Mouse (Mus musculus) splenic B cell, adult 2 months (primary cell): ENCODE results near the gene Adamts7.
A peak's percentile ranks its signal among the peaks of the same experiment; 100 is the strongest.

Experiments
- DNase-seq: peaks from one replicate; pipeline ENCODE4 v3.0.0-alpha.2; 2011; ENCODE audit warnings: low read depth, low spot score
- H3K27me3 ChIP-seq: 2 replicates; pipeline ENCODE4 v1.6.1; 2012; ENCODE audit warnings: mild to moderate bottlenecking, low read length, moderate library complexity, mixed read lengths; ENCODE audit not compliant: control insufficient read depth, poor library complexity, insufficient read depth, severe bottlenecking
- H3K36me3 ChIP-seq: 2 replicates; pipeline ENCODE4 v1.6.1; 2012; ENCODE audit warnings: mild to moderate bottlenecking, low read length, moderate library complexity, mixed read lengths; ENCODE audit not compliant: control insufficient read depth, poor library complexity, insufficient read depth, severe bottlenecking

Adamts7 gene

GRCm38 (mm10) chr9:90199611-90200010 lies 36.7 kb downstream of the Adamts7 start:
- no peaks in the 10 kb centered on the region for H3K27me3 ChIP-seq
- H3K36me3 ChIP-seq = no peaks in the 10 kb centered on the region
- no peak for DNase-seq

GRCm38 (mm10) chr9:90200501-90200900 lies 37.6 kb downstream of the Adamts7 start:
- H3K36me3 ChIP-seq = no peaks in the 10 kb centered on the region

DNA sequence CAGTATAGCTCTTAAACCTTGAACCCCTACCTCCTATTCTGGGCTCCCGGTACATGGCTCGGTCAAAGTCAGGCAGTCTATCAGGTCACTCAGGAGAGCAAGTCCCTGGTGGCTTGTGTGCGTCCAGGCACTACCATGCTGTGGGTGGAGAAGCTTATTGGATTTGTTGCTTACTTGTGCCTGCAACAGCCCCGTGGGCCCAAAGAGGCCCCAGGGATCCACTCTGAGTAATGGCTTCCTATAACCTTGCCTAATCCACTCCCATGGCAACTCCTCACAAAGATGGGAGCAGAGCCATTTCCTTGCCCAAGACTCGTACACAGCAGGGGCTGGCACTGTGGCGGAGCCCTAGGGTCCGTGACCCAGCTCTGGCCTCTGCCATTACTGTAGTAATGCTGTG lies 38.2 kb downstream of the Adamts7 start:
- no peaks in the 10 kb centered on the region for H3K27me3 ChIP-seq
- H3K36me3 ChIP-seq = no peaks in the 10 kb centered on the region
- no peak for DNase-seq

More at GRCm38 (mm10) chr9:90200501-90200900, 37.6 kb downstream of the Adamts7 start:
- DNase-seq = no peak
- no peaks in the 10 kb centered on the region for H3K27me3 ChIP-seq

GRCm38 (mm10) chr9:90201541-90201940 lies 38.7 kb downstream of the Adamts7 start:
- no peak for DNase-seq
- H3K27me3 ChIP-seq = no peaks in the 10 kb centered on the region

DNA sequence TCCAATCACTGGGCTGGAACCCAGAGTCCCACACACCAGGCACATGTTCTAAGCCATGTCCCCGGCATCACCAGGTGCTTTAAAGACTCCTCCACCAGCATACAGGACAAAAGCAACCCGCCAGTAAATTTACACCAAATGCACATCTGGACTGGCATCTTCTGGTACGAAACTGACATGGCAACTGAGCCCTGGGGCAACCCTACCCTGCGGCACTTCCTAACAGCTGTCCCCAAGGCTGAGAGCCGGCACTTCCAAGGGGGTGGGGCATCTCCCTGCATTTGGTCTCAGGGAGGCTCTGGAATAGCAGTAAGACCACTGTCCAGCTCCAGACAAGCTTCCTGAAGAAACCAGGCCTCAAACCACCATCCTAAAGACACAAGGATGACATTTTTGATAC lies 40.4 kb downstream of the Adamts7 start:
- no peak for DNase-seq
- no peaks in the 10 kb centered on the region for H3K36me3 ChIP-seq
- no peaks in the 10 kb centered on the region for H3K27me3 ChIP-seq

More at GRCm38 (mm10) chr9:90201541-90201940, 38.7 kb downstream of the Adamts7 start:
- no peaks in the 10 kb centered on the region for H3K36me3 ChIP-seq

- no peaks in the 10 kb centered on the region for H3K27me3 ChIP-seq
- DNase-seq = no peak
- no peaks in the 10 kb centered on the region for H3K36me3 ChIP-seq
These were observed 41.6 kb downstream of the Adamts7 start for GRCm38 (mm10) chr9:90204396-90204915.

DNA sequence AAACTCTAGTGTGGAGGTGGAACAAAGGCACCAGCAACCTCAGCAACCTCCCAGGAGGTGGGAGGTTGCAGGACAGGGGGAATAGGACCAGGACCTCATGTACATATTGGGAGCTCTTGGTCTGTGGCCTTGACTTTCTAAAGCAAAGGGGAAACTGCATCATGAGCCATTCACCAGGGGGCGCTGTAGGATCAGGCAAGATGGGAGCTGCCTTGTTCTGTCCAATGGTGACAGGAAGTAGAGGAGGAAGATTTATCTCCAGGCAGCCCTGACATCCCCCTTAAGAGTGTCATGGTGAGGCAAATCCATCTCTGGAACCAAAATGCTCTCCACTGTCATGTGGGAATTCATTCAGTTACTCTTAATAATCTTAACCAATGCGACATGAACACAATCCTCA lies 43.6 kb downstream of the Adamts7 start:
- Histone ChIP-seq H3K36me3 (no peaks in the 10 kb centered on the region), H3K27me3 (no peaks in the 10 kb centered on the region)
- peak; percentile 74 for DNase-seq

- Histone ChIP-seq H3K36me3 (no peaks in the 10 kb centered on the region), H3K27me3 (no peaks in the 10 kb centered on the region)
- no peak for DNase-seq
These were observed 44.9 kb downstream of the Adamts7 start for GRCm38 (mm10) chr9:90207808-90208207.

DNA sequence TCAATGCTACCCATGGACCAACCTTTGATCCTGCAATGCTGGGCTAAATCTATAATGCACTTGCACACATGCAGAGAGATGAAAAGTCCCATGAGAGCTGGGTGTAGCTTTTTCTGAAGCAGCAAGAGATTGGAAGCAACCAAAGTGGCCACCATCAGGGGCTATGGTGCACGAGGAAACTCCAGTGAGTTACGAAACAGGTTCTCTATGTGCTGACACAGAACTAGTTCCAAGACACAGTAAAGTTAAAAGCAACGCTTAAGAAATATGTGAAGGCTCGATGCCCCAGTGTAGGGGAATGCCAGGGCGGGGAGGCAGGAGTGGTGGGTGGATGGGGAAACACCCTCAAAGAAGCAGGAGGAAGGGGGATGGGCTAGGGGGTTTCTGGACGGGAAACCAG lies 45.8 kb downstream of the Adamts7 start:
- no peak for DNase-seq
- H3K27me3 ChIP-seq = no peaks in the 10 kb centered on the region

GRCm38 (mm10) chr9:90213127-90213526 lies 50.3 kb downstream of the Adamts7 start:
- Histone ChIP-seq H3K27me3 (no peaks in the 10 kb centered on the region), H3K36me3 (no peaks in the 10 kb centered on the region)
- DNase-seq = no peak

More for the DNA sequence above, 45.8 kb downstream of the Adamts7 start:
- no peaks in the 10 kb centered on the region for H3K36me3 ChIP-seq

GRCm38 (mm10) chr9:90216259-90217001 lies 53.6 kb downstream of the Adamts7 start:
- H3K27me3 ChIP-seq = no peaks in the 10 kb centered on the region
- DNase-seq = no peak
- H3K36me3 ChIP-seq = no peaks in the 10 kb centered on the region

DNA sequence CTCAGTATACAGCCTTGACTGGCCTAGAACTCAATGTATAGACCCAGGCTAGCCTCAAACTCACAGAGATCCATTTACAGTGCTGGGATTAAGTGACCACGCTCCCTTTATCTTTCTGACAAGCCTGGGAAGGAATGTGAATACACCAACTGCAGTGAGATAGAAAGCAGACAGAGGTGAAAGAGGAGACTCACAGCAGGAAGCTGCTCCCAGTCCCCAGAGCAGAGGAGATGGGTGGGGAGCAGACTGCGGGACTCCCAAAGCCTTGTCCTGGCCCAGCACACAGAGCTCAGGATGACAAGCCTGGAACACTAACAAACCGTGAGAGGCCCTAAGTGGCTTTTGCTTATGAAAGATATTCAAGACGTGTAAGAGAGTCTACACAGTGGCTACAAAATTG lies 54.6 kb downstream of the Adamts7 start:
- Histone ChIP-seq H3K36me3 (no peaks in the 10 kb centered on the region), H3K27me3 (no peaks in the 10 kb centered on the region)
- no peak for DNase-seq

DNA sequence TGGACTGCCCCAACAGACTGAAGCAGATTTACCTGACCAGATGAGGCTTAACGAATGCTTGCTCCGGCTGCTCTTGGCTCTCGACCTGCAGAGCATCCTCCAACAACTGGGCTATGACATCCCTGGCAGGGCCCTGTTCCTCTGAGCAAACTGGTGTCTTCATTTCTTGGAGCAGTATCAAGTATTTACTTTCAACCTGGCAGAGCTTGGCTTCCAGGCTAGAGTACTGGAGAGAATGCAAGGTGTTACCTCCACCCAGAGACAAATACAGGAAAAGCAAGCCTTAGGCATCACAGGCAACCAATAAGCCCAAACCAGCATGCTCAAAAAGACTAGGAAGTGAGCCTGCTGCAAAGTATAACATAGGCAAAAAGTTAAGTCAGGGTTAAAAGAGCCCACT lies 59.4 kb downstream of the Adamts7 start:
- H3K36me3 ChIP-seq = no peaks in the 10 kb centered on the region
- H3K27me3 ChIP-seq = no peaks in the 10 kb centered on the region
- DNase-seq = no peak

- DNase-seq = no peak
- H3K36me3 ChIP-seq = no peaks in the 10 kb centered on the region
- H3K27me3 ChIP-seq = no peaks in the 10 kb centered on the region
These were observed 63.3 kb downstream of the Adamts7 start for GRCm38 (mm10) chr9:90226081-90226741.

- H3K27me3 ChIP-seq = no peaks in the 10 kb centered on the region
- H3K36me3 ChIP-seq = no peaks in the 10 kb centered on the region
- DNase-seq = no peak
These were observed 63.9 kb downstream of the Adamts7 start for GRCm38 (mm10) chr9:90226742-90227096.
